Mouse (Mus musculus) liver, embryonic 12.5 days (tissue): ENCODE data around the gene Mrpl17. TPM values are rescaled to one million over a fixed set of nuclear protein-coding genes. Genes with fewer than 3 reads are reported as not detected.

ENCODE experiments used
- ATAC-seq: fragments of 200-750 bp; cut with Nextera tagmentation; 2 replicates; pipeline ENCODE4 v1.8.0; 2017; ENCODE audit warnings: moderate number of reproducible peaks, mild to moderate bottlenecking, moderate library complexity
- H3K27ac ChIP-seq: fragments of 300-500 bp; sonication (generic); 2 replicates; pipeline ENCODE4 v1.5.1; 2016; ENCODE audit warnings: mild to moderate bottlenecking
- H3K27me3 ChIP-seq: fragments of 300-500 bp; sonication (generic); replicated peaks from 2 replicates; pipeline ENCODE4 v1.6.1; 2016; ENCODE audit warnings: mild to moderate bottlenecking, moderate library complexity
- H3K36me3 ChIP-seq: fragments of 300-500 bp; sonication (generic); 2 replicates; pipeline ENCODE4 v1.6.1; 2016; ENCODE audit warnings: mild to moderate bottlenecking, moderate library complexity
- H3K4me1 ChIP-seq: fragments of 300-500 bp; sonication (generic); 2 replicates; pipeline ENCODE4 v1.6.1; 2016
- H3K4me2 ChIP-seq: fragments of 300-500 bp; sonication (generic); 2 replicates; pipeline ENCODE4 v1.6.1; 2016; ENCODE audit warnings: mild to moderate bottlenecking, moderate library complexity
- H3K4me3 ChIP-seq: fragments of 300-500 bp; sonication (generic); 2 replicates; pipeline ENCODE4 v1.5.1; 2016; ENCODE audit warnings: mild to moderate bottlenecking, moderate library complexity
- H3K9ac ChIP-seq: fragments of 300-500 bp; sonication (generic); 2 replicates; pipeline ENCODE4 v1.6.1; 2016; ENCODE audit warnings: mild to moderate bottlenecking, moderate library complexity
- H3K9me3 ChIP-seq: fragments of 300-500 bp; sonication (generic); replicated peaks from 2 replicates; pipeline ENCODE4 v1.6.1; 2016; ENCODE audit warnings: mild to moderate bottlenecking, moderate library complexity
- WGBS: fragments of 180-500 bp; shearing (Covaris S2); methylation state at CpG from one replicate; pipeline ENCODE4 v1.1.7; 2016; ENCODE audit not compliant: insufficient replicate concordance; 5-methylcytosine and 5-hydroxymethylcytosine counted together
- polyA plus RNA-seq: library from polyadenylated mRNA; unstranded; fragments of >200 nt; fragmentation: Nextera tagmentation; extraction: Ambion mirVana; gene quantifications from 2 replicates; pipeline ENCODE4 v1.2.1, GENCODE M21; 2016

Gene Mrpl17
- polyA plus RNA-seq, 1 experiment from 2014 or later, result 351 TPM

GRCm38 (mm10) chr7:105783861-105784260, 27.0 kb downstream of the Mrpl17 start:
- Histone ChIP-seq H3K4me2 (no peak overlapping the region), H3K27me3 (peaks cover 68% of the 10 kb centered on the region)
- 37% methylated on average over 4 of the region's 4 CpGs for WGBS

GRCm38 (mm10) chr7:105778553-105779265, 32.2 kb downstream of the Mrpl17 start:
- H3K9ac ChIP-seq, result no peak overlapping the region
- H3K9me3 ChIP-seq, result no peaks in the 10 kb centered on the region
- no peak overlapping the region for H3K4me3 ChIP-seq
- no peaks in the 10 kb centered on the region for H3K36me3 ChIP-seq
- WGBS, result 18% methylated on average over 4 of the region's 4 CpGs
- ATAC-seq, result peak; percentile 66
- H3K27ac ChIP-seq, result peak overlapping the region; percentile 57
- peaks cover 25% of the 10 kb centered on the region; the same call in 1 of the 2 replicates for H3K4me1 ChIP-seq
- peak overlapping the region; percentile 22 for H3K4me2 ChIP-seq
- H3K27me3 ChIP-seq, result peaks cover 17% of the 10 kb centered on the region

More at GRCm38 (mm10) chr7:105783861-105784260, 27.0 kb downstream of the Mrpl17 start:
- Histone ChIP-seq H3K4me1 (peaks cover 9% of the 10 kb centered on the region; the same call in 1 of the 2 replicates), H3K27ac (no peak overlapping the region), H3K9me3 (no peaks in the 10 kb centered on the region), H3K9ac (no peak overlapping the region), H3K4me3 (no peak overlapping the region), H3K36me3 (no peaks in the 10 kb centered on the region)
- no peak for ATAC-seq

- H3K4me3 ChIP-seq, result no peak overlapping the region
- no peak overlapping the region for H3K9ac ChIP-seq
- no peaks in the 10 kb centered on the region for H3K9me3 ChIP-seq
- peak overlapping the region; percentile 22 for H3K4me2 ChIP-seq
- peak; percentile 43 for ATAC-seq
- no peaks in the 10 kb centered on the region for H3K36me3 ChIP-seq
- 29% methylated on average over 13 of the region's 13 CpGs for WGBS
- peaks cover 25% of the 10 kb centered on the region; the same call in 1 of the 2 replicates for H3K4me1 ChIP-seq
- H3K27me3 ChIP-seq, result peaks cover 9% of the 10 kb centered on the region
- peak overlapping the region; percentile 57 for H3K27ac ChIP-seq
Observed at GRCm38 (mm10) chr7:105777797-105778552, 32.9 kb downstream of the Mrpl17 start.

- no peak overlapping the region for H3K9ac ChIP-seq
Observed at GRCm38 (mm10) chr7:105777316-105777715, 33.6 kb downstream of the Mrpl17 start.

GRCm38 (mm10) chr7:105776026-105776425, 34.9 kb downstream of the Mrpl17 start:
- no peak overlapping the region for H3K9ac ChIP-seq
- 67% methylated on average over 2 of the region's 2 CpGs for WGBS
- H3K36me3 ChIP-seq, result peaks cover 4% of the 10 kb centered on the region; the same call in 1 of the 2 replicates
- no peak for ATAC-seq
- peaks cover 25% of the 10 kb centered on the region; the same call in 1 of the 2 replicates for H3K4me1 ChIP-seq
- no peak overlapping the region for H3K4me3 ChIP-seq
- H3K9me3 ChIP-seq, result no peaks in the 10 kb centered on the region
- no peaks in the 10 kb centered on the region for H3K27me3 ChIP-seq
- no peak overlapping the region for H3K27ac ChIP-seq
- H3K4me2 ChIP-seq, result no peak overlapping the region

More at GRCm38 (mm10) chr7:105777316-105777715, 33.6 kb downstream of the Mrpl17 start:
- ATAC-seq, result no peak
- Histone ChIP-seq H3K4me2 (no peak overlapping the region), H3K27ac (no peak overlapping the region), H3K27me3 (peaks cover 3% of the 10 kb centered on the region), H3K4me3 (no peak overlapping the region), H3K4me1 (peaks cover 25% of the 10 kb centered on the region; the same call in 1 of the 2 replicates), H3K36me3 (no peaks in the 10 kb centered on the region), H3K9me3 (no peaks in the 10 kb centered on the region)
- WGBS, result 66% methylated on average over 1 of the region's 1 CpGs

GRCm38 (mm10) chr7:105774661-105775060, 36.2 kb downstream of the Mrpl17 start:
- no peak overlapping the region for H3K9ac ChIP-seq
- H3K4me3 ChIP-seq, result no peak overlapping the region
- H3K27ac ChIP-seq, result no peak overlapping the region
- H3K4me2 ChIP-seq, result no peak overlapping the region
- H3K4me1 ChIP-seq, result peaks cover 34% of the 10 kb centered on the region; the same call in 1 of the 2 replicates
- no peaks in the 10 kb centered on the region for H3K9me3 ChIP-seq
- no peaks in the 10 kb centered on the region for H3K27me3 ChIP-seq
- no peak for ATAC-seq
- 61% methylated on average over 8 of the region's 8 CpGs for WGBS
- H3K36me3 ChIP-seq, result peaks cover 4% of the 10 kb centered on the region; the same call in 1 of the 2 replicates

GRCm38 (mm10) chr7:105773041-105773440, 37.9 kb downstream of the Mrpl17 start:
- no peak for ATAC-seq
- 73% methylated on average over 5 of the region's 5 CpGs for WGBS
- H3K9ac ChIP-seq, result no peak overlapping the region
- H3K9me3 ChIP-seq, result no peaks in the 10 kb centered on the region
- H3K27me3 ChIP-seq, result no peaks in the 10 kb centered on the region
- peaks cover 21% of the 10 kb centered on the region; the same call in 1 of the 2 replicates for H3K4me1 ChIP-seq
- no peak overlapping the region for H3K4me2 ChIP-seq
- no peak overlapping the region for H3K27ac ChIP-seq
- no peak overlapping the region for H3K4me3 ChIP-seq
- H3K36me3 ChIP-seq, result peaks cover 4% of the 10 kb centered on the region; the same call in 1 of the 2 replicates

- 84% methylated on average over 15 of the region's 15 CpGs for WGBS
- H3K9ac ChIP-seq, result no peak overlapping the region
- H3K36me3 ChIP-seq, result peaks cover 4% of the 10 kb centered on the region; the same call in 1 of the 2 replicates
- no peak overlapping the region for H3K4me2 ChIP-seq
- H3K27me3 ChIP-seq, result no peaks in the 10 kb centered on the region
- no peak overlapping the region for H3K27ac ChIP-seq
- peaks cover 20% of the 10 kb centered on the region; the same call in 1 of the 2 replicates for H3K4me1 ChIP-seq
- no peak for ATAC-seq
- no peak overlapping the region for H3K4me3 ChIP-seq
- no peaks in the 10 kb centered on the region for H3K9me3 ChIP-seq
Observed at GRCm38 (mm10) chr7:105772331-105772730, 38.6 kb downstream of the Mrpl17 start.

- Histone ChIP-seq H3K4me1 (peaks cover 20% of the 10 kb centered on the region; the same call in 1 of the 2 replicates), H3K36me3 (peaks cover 4% of the 10 kb centered on the region; the same call in 1 of the 2 replicates), H3K9ac (no peak overlapping the region), H3K4me2 (no peak overlapping the region), H3K27ac (no peak overlapping the region), H3K27me3 (0 out of 2 replicates have a peak, but pooled peaks cover 9% of the 10 kb centered on the region), H3K9me3 (no peaks in the 10 kb centered on the region), H3K4me3 (no peak overlapping the region)
- 79% methylated on average over 3 of the region's 3 CpGs for WGBS
- no peak for ATAC-seq
Observed at GRCm38 (mm10) chr7:105769959-105770358, 40.9 kb downstream of the Mrpl17 start.

- peaks cover 20% of the 10 kb centered on the region; the same call in 1 of the 2 replicates for H3K4me1 ChIP-seq
- no peak overlapping the region for H3K9ac ChIP-seq
- peaks cover 11% of the 10 kb centered on the region for H3K36me3 ChIP-seq
- ATAC-seq, result peak; percentile 32; the same call in 1 of the 2 replicates
- no peak overlapping the region for H3K4me2 ChIP-seq
- no peak overlapping the region for H3K4me3 ChIP-seq
- H3K9me3 ChIP-seq, result no peaks in the 10 kb centered on the region
- 13% methylated on average over 6 of the region's 6 CpGs for WGBS
- no peak overlapping the region for H3K27ac ChIP-seq
- peaks cover 31% of the 10 kb centered on the region for H3K27me3 ChIP-seq
Observed at GRCm38 (mm10) chr7:105767729-105768165, 43.2 kb downstream of the Mrpl17 start.

GRCm38 (mm10) chr7:105764331-105764730, 46.6 kb downstream of the Mrpl17 start:
- no peak overlapping the region for H3K4me3 ChIP-seq
- WGBS, result 75% methylated on average over 11 of the region's 11 CpGs
- no peak overlapping the region for H3K27ac ChIP-seq
- ATAC-seq, result no peak
- H3K36me3 ChIP-seq, result peaks cover 14% of the 10 kb centered on the region
- peaks cover 53% of the 10 kb centered on the region for H3K27me3 ChIP-seq
- no peak overlapping the region for H3K4me2 ChIP-seq
- H3K4me1 ChIP-seq, result peaks cover 9% of the 10 kb centered on the region; the same call in 1 of the 2 replicates
- no peak overlapping the region for H3K9ac ChIP-seq
- no peaks in the 10 kb centered on the region for H3K9me3 ChIP-seq
